In genomic region chr2:49609611-49610010, GRCm38 (mm10) we compare ENCODE assay signal across 15 mouse cellular contexts. TPM values are rescaled to one million over a fixed set of nuclear protein-coding genes. Genes with fewer than 3 reads are reported as not detected.
DNase-seq lines count a peak whose midpoint lies in the region; ATAC-seq and TF ChIP-seq lines count a peak whose summit lies in the region.
"Had no signal": no experiment of that assay in that cellular context is flagged by ENCODE, and none has a peak within 500 bp of the region (broad histone marks: within the 10 kb centered on the region; RNA-seq: fewer than 3 reads in every experiment).

No protein-coding gene starts in this region.

- CTCF ChIA-PET in Patski (lab: Charles Lee), result no interaction called here

- no peak for TF ChIP-seq CTCF in Patski (IDR thresholded peaks at IDR 0.05)

- peak; percentile 79 to 84 for DNase-seq in cerebellum, postnatal 10 days
- DNase-seq in cerebellum, adult 11-12 months, result no peak
- DNase-seq in 3134 (ENCODE audit: extremely low read depth, insufficient read length, low spot score), result peak; percentile 53
- DNase-seq in Patski (ENCODE audit: low read depth, low spot score), result peak; percentile 81
- DNase-seq in left cerebral cortex, postnatal 14 days (ENCODE audit: low spot score in 2 of 2), result peak; percentile 46 to 51
- no peak for DNase-seq in spleen, postnatal 4 days (ENCODE audit: low spot score in 2 of 2)
- DNase-seq in embryo, embryonic 11 days, result no peak
- no peak for DNase-seq in gastrocnemius, postnatal 25 days
- DNase-seq: heart, adult 2 months; heart, postnatal 4 days had no signal

- peak; percentile 89 for ATAC-seq in Patski
- ATAC-seq: intestine, postnatal 0 days had no signal

- in situ Hi-C loops in Patski (cut with MboI; ENCODE audit: low pct_unique_long_range_greater_than_20kb), result no loop called here

- POLR2A ChIA-PET in Patski (lab: Charles Lee), result no interaction called here

- intact Hi-C loops in left cerebral cortex, postnatal 14 days (cut with DNase I), result no loop called here

- no peaks in the 10 kb centered on the region for H3K27me3 ChIP-seq in Patski
- H3K27me3 ChIP-seq: limb, embryonic 15.5 days; lung, embryonic 15.5 days; midbrain, embryonic 12.5 days; stomach, embryonic 15.5 days had no signal

RNA-seq across cellular contexts. Expression of gene Kif5c, which starts 9.5 kb away (rescaled TPM):
- polyA plus RNA-seq in Patski (2021), result 10.6 TPM
- 100 to 1,000 TPM; 532 to 560 TPM for total RNA-seq in left cerebral cortex, postnatal 14 days (2021)
- under 1 TPM; 0.24 to 0.41 TPM for total RNA-seq in gastrocnemius, postnatal 25 days (2021)

Comparison
In these comparisons a context has a peak if more than half of its experiments do, and no peak if none do; other contexts are left out.
1. DNase-seq: peak in cerebellum, postnatal 10 days (2 of 2), 3134 (single experiment), Patski (single experiment) and left cerebral cortex, postnatal 14 days (2 of 2); none in cerebellum, adult 11-12 months (single experiment), spleen, postnatal 4 days (0 of 2), embryo, embryonic 11 days (single experiment) and gastrocnemius, postnatal 25 days (single experiment).
2. RNA of gene Kif5c, which starts 9.5 kb away (total RNA-seq): 532 to 560 TPM in left cerebral cortex, postnatal 14 days; 0.24 to 0.41 TPM in gastrocnemius, postnatal 25 days; every median in the first group is over 100 times any median in the second.